Comparison of ENCODE assay signal across 11 mouse cellular contexts in the genomic region with DNA sequence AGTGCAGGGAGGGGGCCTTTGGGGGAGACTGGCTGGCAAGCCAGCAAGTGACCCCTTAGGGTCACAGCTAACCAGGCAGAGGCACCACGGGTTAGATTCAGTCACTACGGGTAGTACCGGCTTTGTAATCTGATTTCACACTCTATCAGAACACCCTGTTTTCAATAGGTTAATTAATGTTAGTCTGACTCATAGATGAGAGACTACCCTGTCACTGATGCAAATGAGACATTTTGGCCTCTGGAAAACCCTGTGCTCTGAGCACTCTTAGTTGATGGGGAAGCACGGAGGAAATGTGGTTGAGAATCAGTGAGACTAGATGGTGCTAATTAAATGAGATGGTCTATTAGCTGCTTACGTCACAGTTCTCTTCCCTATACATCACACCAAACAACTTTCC. TPM values are rescaled to one million over a fixed set of nuclear protein-coding genes. Genes with fewer than 3 reads are reported as not detected.
A peak's percentile ranks its signal among the peaks of the same experiment; 100 is the strongest.
DNase-seq lines count a peak whose midpoint lies in the region; ATAC-seq and TF ChIP-seq lines count a peak whose summit lies in the region.
"Had no signal": no experiment of that assay in that cellular context is flagged by ENCODE, and none has a peak within 500 bp of the region (broad histone marks: within the 10 kb centered on the region; RNA-seq: fewer than 3 reads in every experiment).

No protein-coding gene starts in this region.

- H3K9ac ChIP-seq in kidney, postnatal 0 days (ENCODE audit: low read depth, low read length) = no peak overlapping the region
- H3K9ac ChIP-seq in neural tube, embryonic 14.5 days (replicated peaks; ENCODE audit: low read depth, low read length) = no peak overlapping the region
- H3K9ac ChIP-seq: liver, embryonic 15.5 days had no signal

- H3K4me2 ChIP-seq in kidney, postnatal 0 days (ENCODE audit: low read length) = no peak overlapping the region
- H3K4me2 ChIP-seq in neural tube, embryonic 14.5 days (ENCODE audit: low read depth, low read length) = no peak overlapping the region
- H3K4me2 ChIP-seq: liver, embryonic 15.5 days had no signal

- whole genome bisulfite sequencing in kidney, postnatal 0 days = 62% methylated on average over 5 of the region's 5 CpGs
- 35% methylated on average over 5 of the region's 5 CpGs for WGBS in neural tube, embryonic 14.5 days

- no peaks in the 10 kb centered on the region for H3K36me3 ChIP-seq in kidney, postnatal 0 days (ENCODE audit: insufficient read depth, low read length)
- H3K36me3 ChIP-seq in neural tube, embryonic 14.5 days (ENCODE audit: control insufficient read depth, insufficient read depth, low read length) = no peaks in the 10 kb centered on the region
- H3K36me3 ChIP-seq: liver, embryonic 15.5 days had no signal

- intact Hi-C loops in gastrocnemius, adult 2 months (cut with DNase I) = no loop called here

- no peaks in the 10 kb centered on the region for H3K9me3 ChIP-seq in kidney, postnatal 0 days (replicated peaks; ENCODE audit: low read length)
- H3K9me3 ChIP-seq in neural tube, embryonic 14.5 days (ENCODE audit: control insufficient read depth, low read length) = no peaks in the 10 kb centered on the region
- H3K9me3 ChIP-seq: liver, embryonic 15.5 days had no signal

- no peak for TF ChIP-seq CTCF in gastrocnemius, adult 2 months (IDR thresholded peaks at IDR 0.05)
- no peak for TF ChIP-seq CTCF in kidney, postnatal 0 days (IDR thresholded peaks at IDR 0.05; ENCODE audit: low read depth)

- no peak for ATAC-seq in kidney, postnatal 0 days (replicated peaks; ENCODE audit: low FRiP score, low read depth)
- 0 out of 2 replicates have a peak, but pooled peaks have one; percentile 17 for ATAC-seq in neural tube, embryonic 14.5 days (ENCODE audit: low read depth)

- H3K4me1 ChIP-seq in kidney, postnatal 0 days (replicated peaks; ENCODE audit: insufficient read depth, low read length) = peaks cover 9% of the 10 kb centered on the region; the same call in 1 of the 2 replicates
- H3K4me1 ChIP-seq in brown adipose tissue, adult 24 weeks (ENCODE audit: control insufficient read depth, insufficient read depth, insufficient read length, low read length) = peaks cover 37% of the 10 kb centered on the region
- H3K4me1 ChIP-seq in neural tube, embryonic 14.5 days (ENCODE audit: control insufficient read depth, insufficient read depth, low read length) = no peaks in the 10 kb centered on the region

- no peaks in the 10 kb centered on the region for H3K27me3 ChIP-seq in kidney, postnatal 0 days (ENCODE audit: insufficient read depth, low read length)
- no peaks in the 10 kb centered on the region for H3K27me3 ChIP-seq in neural tube, embryonic 14.5 days (ENCODE audit: control insufficient read depth, insufficient read depth, low read length)
- H3K27me3 ChIP-seq: liver, embryonic 15.5 days had no signal

- no peak for DNase-seq in gastrocnemius, adult 2 months
- no peak for DNase-seq in gastrocnemius, postnatal 10 days
- no peak for DNase-seq in kidney, postnatal 0 days (ENCODE audit: low spot score)
- DNase-seq in kidney, postnatal 36 days = no peak
- no peak for DNase-seq in right cerebral cortex, postnatal 25 days
- no peak for DNase-seq in urinary bladder, adult 2 months (ENCODE audit: low spot score)
- DNase-seq: cerebellum, adult 9-10 months; kidney, adult 8-10 months had no signal

- H3K4me3 ChIP-seq in gastrocnemius, adult 2 months = no peak overlapping the region
- H3K4me3 ChIP-seq in kidney, postnatal 0 days (replicated peaks; ENCODE audit: low read depth, low read length) = no peak overlapping the region
- no peak overlapping the region for H3K4me3 ChIP-seq in brown adipose tissue, adult 24 weeks (ENCODE audit: insufficient read depth, low read depth, low read length)
- no peak overlapping the region for H3K4me3 ChIP-seq in neural tube, embryonic 14.5 days (ENCODE audit: low read depth, low read length)
- H3K4me3 ChIP-seq: liver, embryonic 15.5 days had no signal

- peak overlapping the region; percentile 83 for H3K27ac ChIP-seq in gastrocnemius, adult 2 months
- H3K27ac ChIP-seq in kidney, postnatal 0 days = 0 out of 2 replicates have a peak overlapping the region, but pooled peaks have one; percentile 25
- H3K27ac ChIP-seq in brown adipose tissue, adult 24 weeks (replicated peaks; ENCODE audit: low read depth, low read length) = peak overlapping the region; percentile 97
- no peak overlapping the region for H3K27ac ChIP-seq in neural tube, embryonic 14.5 days (ENCODE audit: low read depth, low read length)

RNA-seq across cellular contexts. Expression of gene Itpkb, which starts 26.7 kb away (rescaled TPM):
- 10 to 100 TPM; 14.7 to 22.7 TPM for total RNA-seq in gastrocnemius, adult 2 months (2021)
- 10 to 100 TPM; 30.1 to 38.7 TPM for total RNA-seq in gastrocnemius, postnatal 10 days (2021)
- polyA plus RNA-seq in kidney, postnatal 0 days (2015; fragmentation: Nextera tagmentation; extraction: Ambion mirVana) = 6.8 and 7.1 TPM in 2 replicates
- 15.8 and 21.6 TPM in 2 replicates for polyA plus RNA-seq in brown adipose tissue, adult 24 weeks (2012; ENCODE audit: insufficient read depth, insufficient read length, missing spikeins)
- 2.4 and 2.9 TPM in 2 replicates for polyA plus RNA-seq in neural tube, embryonic 14.5 days (2014; fragmentation: Nextera tagmentation; extraction: Ambion mirVana)
- 25.7 and 54.9 TPM in 2 replicates for polyA plus RNA-seq in urinary bladder, adult 2 months (2012; rRNA removed)

RNA-seq across cellular contexts. Expression of gene Psen2, which starts 40.4 kb away (rescaled TPM):
- 1 to 10 TPM; 7.8 to 9.5 TPM for total RNA-seq in gastrocnemius, adult 2 months (2021)
- total RNA-seq in gastrocnemius, postnatal 10 days (2021) = 10 to 100 TPM; 11.3 to 11.7 TPM
- 19.8 and 20.8 TPM in 2 replicates for polyA plus RNA-seq in kidney, postnatal 0 days (2015; fragmentation: Nextera tagmentation; extraction: Ambion mirVana)
- polyA plus RNA-seq in brown adipose tissue, adult 24 weeks (2012; ENCODE audit: insufficient read depth, insufficient read length, missing spikeins) = 11.6 and 17.9 TPM in 2 replicates
- 14.1 and 16.3 TPM in 2 replicates for polyA plus RNA-seq in neural tube, embryonic 14.5 days (2014; fragmentation: Nextera tagmentation; extraction: Ambion mirVana)
- 27.7 and 31.7 TPM in 2 replicates for polyA plus RNA-seq in urinary bladder, adult 2 months (2012; rRNA removed)
